Mouse (Mus musculus) right cerebral cortex, postnatal 10 days (tissue): ENCODE data around the gene Yipf3.

ENCODE experiments used
- DNase-seq, 2 experiments: peaks; one replicate each; pipeline ENCODE4 v3.0.0; 2021; ENCODE audit warnings: low spot score in 2 of 2

The Yipf3 gene

GRCm38 (mm10) chr17:46283140-46283539, 35.3 kb downstream of the Yipf3 start:
- no peak for DNase-seq

DNA sequence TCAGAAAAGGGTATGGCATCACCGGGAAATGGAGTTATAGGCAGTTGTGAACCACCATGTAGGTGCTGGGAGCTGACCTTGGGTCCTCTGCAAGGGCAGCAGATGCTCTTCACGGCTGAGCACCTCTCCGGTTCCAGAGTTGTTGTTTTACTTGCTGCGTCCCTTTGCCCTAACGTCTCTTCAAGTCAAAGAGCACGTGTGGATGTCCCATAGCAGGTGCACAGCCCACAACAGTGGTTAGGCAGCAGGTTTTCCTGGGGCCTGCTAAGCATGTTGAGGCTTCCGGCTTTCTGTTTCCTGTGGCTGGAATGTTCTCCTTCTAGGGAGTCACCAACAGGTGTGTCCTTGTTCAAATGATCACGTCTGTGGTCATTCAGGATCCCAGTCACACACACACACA, 36.0 kb downstream of the Yipf3 start:
- no peak for DNase-seq

DNA sequence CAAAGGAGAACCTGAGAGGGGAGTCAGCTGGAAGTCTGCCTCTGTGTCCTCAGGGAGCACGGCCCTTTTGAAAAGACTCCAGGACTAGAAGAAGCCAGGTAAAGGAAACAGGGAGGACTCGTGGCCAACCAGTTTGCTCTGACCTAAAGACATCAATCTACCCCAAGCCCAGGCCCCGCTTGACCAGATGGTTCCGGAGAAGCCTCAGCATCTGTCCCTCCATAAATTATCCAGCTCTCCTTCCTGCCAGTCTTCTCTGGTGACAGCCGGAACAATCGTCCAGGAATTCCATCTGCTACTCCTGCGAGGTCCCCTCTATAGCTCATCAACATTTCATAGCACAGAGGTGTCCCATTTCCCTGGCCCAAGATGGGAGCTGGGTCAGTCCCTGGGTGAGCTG, 36.8 kb downstream of the Yipf3 start:
- DNase-seq, result no peak

- DNase-seq, result no peak
These were observed 37.5 kb downstream of the Yipf3 start for GRCm38 (mm10) chr17:46285407-46285806.

DNA sequence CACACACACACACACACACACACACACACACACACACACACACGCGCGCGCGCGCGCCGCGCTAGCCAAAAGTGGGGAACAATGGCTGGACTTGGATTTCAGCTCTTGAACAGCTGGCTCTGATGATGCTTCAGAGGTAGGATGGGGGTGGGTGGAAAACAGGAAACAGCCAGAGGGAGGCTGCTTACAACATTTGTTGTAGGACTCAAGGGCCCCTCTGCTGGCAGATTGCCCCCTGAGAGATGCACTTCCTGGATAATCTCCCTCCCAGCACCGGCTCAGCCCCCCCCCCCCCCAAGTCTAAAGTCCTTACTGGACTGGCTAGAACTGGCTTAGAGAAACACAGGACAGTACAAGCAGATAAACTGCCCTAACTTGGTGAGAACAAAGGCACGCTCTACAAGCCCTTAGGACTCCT, 39.8 kb downstream of the Yipf3 start:
- no peak for DNase-seq

DNA sequence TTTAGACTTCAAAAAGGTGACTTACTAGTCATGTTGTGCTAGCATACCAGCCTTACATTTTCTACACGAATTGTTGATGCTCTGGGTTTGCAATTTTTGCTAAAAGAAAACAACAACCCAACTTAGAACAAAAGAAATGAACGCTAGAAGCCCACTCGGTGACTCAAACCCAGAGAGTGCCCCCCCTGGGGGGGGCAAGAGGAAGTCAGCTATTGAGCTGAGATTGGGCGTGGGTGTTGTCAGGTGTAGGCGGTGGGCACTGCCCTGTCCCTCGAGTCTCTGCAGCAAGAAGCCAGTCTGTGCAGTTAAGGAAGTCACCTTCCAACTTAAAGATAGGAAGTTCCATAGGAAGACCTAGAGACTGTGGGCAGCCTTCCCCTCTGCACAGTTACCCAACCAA, 48.7 kb downstream of the Yipf3 start:
- no peak for DNase-seq

DNA sequence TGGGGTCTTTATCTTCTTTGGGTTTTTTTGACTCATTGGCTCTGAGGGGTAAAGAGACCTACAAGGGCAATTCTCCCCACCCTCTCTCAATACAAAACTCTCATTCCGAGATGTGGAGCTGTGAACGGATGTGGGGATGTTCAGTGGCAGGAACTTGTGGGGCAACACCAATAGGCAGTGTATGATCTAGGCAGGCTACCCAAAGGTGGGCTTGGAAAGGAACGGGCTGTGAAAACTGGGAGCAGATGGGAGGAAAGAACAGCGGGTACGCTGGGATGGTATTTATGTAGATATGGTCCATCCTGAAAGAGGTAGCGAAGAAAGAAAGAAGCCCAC, 49.1 kb downstream of the Yipf3 start:
- no peak for DNase-seq

DNA sequence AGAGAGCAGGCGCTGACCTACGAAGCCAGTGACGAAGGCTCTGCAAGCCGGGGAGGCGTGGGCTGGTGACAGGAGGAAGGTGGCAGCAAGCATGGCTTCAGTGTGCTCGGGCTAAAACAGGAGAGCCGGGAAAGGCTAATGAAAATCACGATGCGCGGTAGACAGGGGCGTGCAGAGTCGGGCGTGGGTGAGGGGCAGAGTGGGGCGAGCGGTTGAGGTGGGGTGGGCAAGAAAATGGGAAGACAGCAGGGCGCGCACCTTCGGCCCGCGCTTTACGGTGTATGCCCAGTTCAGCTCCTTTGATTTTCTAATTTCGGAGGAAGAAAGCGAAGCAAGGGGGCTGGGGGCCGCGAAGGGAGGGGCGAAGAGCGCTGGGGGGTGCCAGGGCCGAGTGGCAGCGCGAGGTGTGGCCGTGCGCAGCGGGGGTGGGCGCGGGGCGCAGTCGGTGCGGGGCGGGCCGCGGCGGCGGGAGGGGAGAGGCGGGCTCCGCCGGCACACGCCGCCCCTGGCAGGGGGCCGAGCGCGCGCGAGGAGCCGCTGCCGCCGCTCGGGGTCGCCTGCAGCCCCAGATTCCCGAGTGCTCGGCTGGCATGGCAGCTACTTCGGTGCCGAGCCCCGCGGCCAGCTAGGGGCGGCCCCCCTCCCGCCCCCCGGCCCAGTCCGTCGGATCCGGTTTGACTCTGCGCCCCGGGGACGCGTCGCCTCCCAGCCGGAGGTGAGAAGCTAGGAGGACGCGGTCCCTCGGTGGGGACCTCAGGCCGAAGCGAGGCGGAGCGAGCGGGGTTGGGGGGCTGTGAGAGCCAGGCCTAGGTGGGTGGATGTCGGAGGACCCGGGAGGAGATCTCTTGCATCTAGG, 49.7 kb downstream of the Yipf3 start, which contains the start of gene Dlk2:
Gene Dlk2 (plus strand): TSS at position 58 of the 856 bp plus-strand sequence.
- DNase-seq, result peak; percentile 74 to 82

DNA sequence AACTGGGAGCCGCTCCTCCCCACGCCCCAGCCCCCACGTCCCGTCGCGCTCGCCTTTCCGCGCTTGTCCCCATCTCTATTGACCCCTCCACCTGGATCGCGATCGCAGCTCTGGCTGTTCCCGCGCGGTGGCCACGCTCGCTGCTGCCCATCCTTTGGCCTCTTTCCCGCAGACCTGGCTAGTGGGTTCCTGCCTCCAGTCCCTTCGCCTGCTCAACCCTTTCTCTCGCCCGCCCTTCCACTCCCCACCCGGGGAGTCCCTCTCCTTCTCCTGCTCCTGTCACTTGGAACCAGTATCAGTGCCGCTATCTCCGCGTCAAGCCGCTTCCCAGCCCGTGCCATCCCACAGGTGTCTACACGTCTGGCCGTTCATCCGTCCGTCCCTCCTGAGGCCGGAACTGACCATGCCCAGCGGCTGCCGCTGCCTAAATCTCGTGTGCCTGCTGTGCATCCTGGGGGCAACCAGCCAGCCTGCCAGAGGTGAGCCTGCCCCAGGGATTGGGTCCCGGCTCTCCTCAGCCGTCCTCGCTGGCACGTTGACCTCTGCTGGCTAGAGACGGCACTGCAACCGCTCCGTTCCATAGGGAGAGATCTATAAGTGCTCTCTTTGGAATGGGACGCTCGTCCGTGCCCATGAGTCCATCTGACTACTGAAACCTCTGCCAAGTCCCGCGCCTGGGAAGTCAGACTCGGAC, 50.5 kb downstream of the Yipf3 start:
- DNase-seq, result peak; percentile 88 to 90

DNA sequence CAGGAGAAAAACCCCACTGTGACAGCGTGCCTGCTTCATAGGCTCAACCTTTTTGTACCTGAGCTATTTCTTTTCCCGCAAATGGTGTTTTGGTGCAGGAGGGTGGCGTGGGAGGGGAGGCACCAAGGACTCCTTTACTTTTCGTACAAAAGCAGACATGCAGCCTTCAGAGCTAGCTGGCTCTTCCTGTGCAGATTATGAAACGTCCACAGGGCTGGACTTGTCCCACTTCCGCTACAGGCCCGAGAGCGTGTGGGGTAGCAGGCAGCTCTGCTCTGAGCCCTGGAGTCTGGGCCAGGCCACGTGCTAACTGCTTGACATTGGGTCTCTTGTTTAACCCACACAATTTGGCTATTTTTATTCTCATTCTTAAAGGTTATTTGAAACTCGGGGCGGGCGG, 54.0 kb downstream of the Yipf3 start:
- DNase-seq, result no peak
